Mouse (Mus musculus): ENCODE measurements around the gene Tdrd7.

- TF ChIP-seq CHD2 (IDR thresholded peaks at IDR 0.05; ENCODE audit: low read depth, low read length) = no peak
- TF ChIP-seq ZC3H11A (IDR thresholded peaks at IDR 0.05; ENCODE audit: borderline replicate concordance, low read depth, low read length) = no peak
- no peak for TF ChIP-seq MAFK (IDR thresholded peaks at IDR 0.05; ENCODE audit: insufficient read depth, low read depth, low read length)
- no peak for TF ChIP-seq HCFC1 (IDR thresholded peaks at IDR 0.05; ENCODE audit: borderline replicate concordance, insufficient read depth, low read length)
- no peak for TF ChIP-seq ZNF384 (IDR thresholded peaks at IDR 0.05; ENCODE audit: low read depth, low read length)
These were observed 23.5 kb upstream of the Tdrd7 start for GRCm38 (mm10) chr4:45941628-45942044.
